Mouse (Mus musculus) cerebellum, adult 2 months (tissue): ENCODE measurements around the gene Tbcel.

Experiments used
- CTCF ChIP-seq: fragments of 200-500 bp; IDR thresholded peaks from 2 replicates; pipeline ENCODE4 v1.5.1; 2011; ENCODE audit warnings: low read depth, mild to moderate bottlenecking, control low read depth, low read length, moderate library complexity, borderline replicate concordance; ENCODE audit not compliant: insufficient read depth
- POLR2A ChIP-seq: fragments of 200-500 bp; IDR thresholded peaks from 2 replicates; pipeline ENCODE4 v1.6.1; 2011; ENCODE audit warnings: low read length, control low read depth, borderline replicate concordance; ENCODE audit not compliant: insufficient read depth

- TF ChIP-seq POLR2A (no peak), CTCF (no peak)
Observed at GRCm38 (mm10) chr9:42544521-42544920, 36.9 kb upstream of the Tbcel start.
